Mouse (Mus musculus) ES-E14 (cell line): ENCODE measurements around the gene Hsd17b6.

ENCODE experiments used
- ZC3H11A ChIP-seq: IDR thresholded peaks from 2 replicates; pipeline ENCODE4 v1.6.1; 2012; ENCODE audit warnings: low read depth, mild to moderate bottlenecking, inconsistent platforms, low read length, borderline replicate concordance
- ZNF384 ChIP-seq: IDR thresholded peaks from 2 replicates; pipeline ENCODE4 v1.6.1; 2012; ENCODE audit warnings: low read depth, low read length, inconsistent platforms

- no peak for TF ChIP-seq ZNF384
- TF ChIP-seq ZC3H11A, result no peak
Observed at GRCm38 (mm10) chr10:127970359-127970831, 37.0 kb downstream of the Hsd17b6 start.
